Mouse (Mus musculus): ENCODE measurements around the gene Rrp36. TPM values are rescaled to one million over a fixed set of nuclear protein-coding genes. Genes with fewer than 3 reads are reported as not detected.

Rrp36 gene
- polyA plus RNA-seq, 1 experiment from 2014 or later: 35.2 TPM

DNA sequence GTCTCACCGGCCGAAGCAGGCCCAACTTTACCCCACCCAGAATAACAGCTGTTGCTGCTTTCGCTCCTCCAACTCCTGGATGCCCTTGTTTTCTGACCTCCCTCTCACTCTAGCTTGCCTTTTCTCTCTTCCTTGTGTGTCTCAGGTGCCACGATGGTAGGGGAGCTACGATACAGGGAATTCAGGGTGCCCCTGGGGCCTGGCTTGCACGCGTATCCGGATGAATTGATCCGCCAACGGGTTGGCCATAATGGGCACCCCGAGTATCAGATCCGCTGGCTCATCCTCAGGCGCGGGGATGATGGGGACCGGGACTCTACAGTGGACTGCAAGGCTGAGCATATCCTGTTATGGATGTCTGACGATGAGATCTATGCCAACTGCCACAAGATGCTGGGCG, 22.9 kb downstream of the Rrp36 start:
- Histone ChIP-seq H3K4me2 (replicated peaks; ENCODE audit: low read depth, low read length) (peak overlapping the region; percentile 92), H3K27ac (ENCODE audit: low read length) (peak overlapping the region; percentile 94), H3K27me3 (replicated peaks; ENCODE audit: insufficient read depth, low read length) (no peaks in the 10 kb centered on the region), H3K9ac (replicated peaks; ENCODE audit: low read depth) (peak overlapping the region; percentile 78), H3K9me3 (ENCODE audit: low read length) (no peaks in the 10 kb centered on the region), H3K4me3 (ENCODE audit: low read depth, low read length) (peak overlapping the region; percentile 67), H3K4me1 (ENCODE audit: insufficient read depth, low read depth, low read length) (peaks cover 23% of the 10 kb centered on the region), H3K36me3 (ENCODE audit: insufficient read depth, low read length) (peaks cover 11% of the 10 kb centered on the region; the same call in 1 of the 2 replicates)
- ATAC-seq (no peak), DNase-seq (ENCODE audit: low spot score) (no peak)
- 61% methylated on average over 17 of the region's 17 CpGs for WGBS
- TF ChIP-seq CTCF (IDR thresholded peaks at IDR 0.05) (no peak), EP300 (IDR thresholded peaks at IDR 0.05) (no peak)

DNA sequence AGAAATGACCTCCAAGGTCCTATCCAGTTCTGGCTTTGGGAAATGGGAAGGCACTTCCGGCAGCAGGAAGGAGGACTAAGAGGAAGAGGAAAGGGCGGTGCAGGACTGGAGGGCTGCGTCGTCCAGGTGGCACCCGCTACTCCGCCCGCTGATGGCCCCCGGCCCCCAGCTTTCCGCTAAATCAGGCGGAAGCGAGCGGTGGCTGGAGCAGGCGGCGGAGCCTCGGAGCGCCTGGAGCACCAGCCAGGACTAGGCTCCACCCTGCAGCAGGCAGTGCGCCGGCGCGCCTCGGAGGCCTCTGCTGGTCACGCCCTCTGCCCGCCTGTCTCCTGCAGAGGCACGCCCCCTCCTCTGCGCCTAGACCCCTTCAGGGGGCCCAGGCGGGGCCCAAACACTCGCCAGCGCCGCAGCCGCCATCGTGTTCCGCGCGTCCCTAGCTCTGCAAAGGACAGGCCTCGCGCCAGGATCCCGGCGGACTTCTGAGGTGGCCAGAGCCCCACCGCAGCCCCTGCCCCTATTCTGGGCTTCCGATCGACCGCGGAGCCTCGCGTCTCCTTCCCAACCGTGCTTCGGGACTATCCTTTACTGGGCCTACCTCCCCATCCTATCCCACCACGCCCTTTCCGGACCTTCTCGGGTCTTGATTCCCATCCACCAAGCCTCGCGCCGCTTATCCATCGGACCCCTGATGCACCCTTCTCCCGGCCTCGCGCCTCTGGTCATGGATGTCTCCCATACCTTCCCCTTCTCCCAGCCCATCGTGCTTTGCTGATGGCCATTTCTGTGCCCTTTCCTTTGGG, 23.7 kb downstream of the Rrp36 start, which contains the start of gene Cul7:
TSS of gene Cul7 (plus strand) at position 106 of the 800 bp plus-strand sequence.
- Histone ChIP-seq H3K4me2 (replicated peaks; ENCODE audit: low read depth, low read length) (peak within 1 kb of the TSS; percentile 92), H3K4me1 (ENCODE audit: insufficient read depth, low read depth, low read length) (peaks cover 23% of the 10 kb centered on the region), H3K9me3 (ENCODE audit: low read length) (no peaks in the 10 kb centered on the region), H3K27me3 (replicated peaks; ENCODE audit: insufficient read depth, low read length) (no peaks in the 10 kb centered on the region), H3K27ac (ENCODE audit: low read length) (peak within 1 kb of the TSS; percentile 94), H3K36me3 (ENCODE audit: insufficient read depth, low read length) (0 out of 2 replicates have a peak, but pooled peaks cover 3% of the 10 kb centered on the region), H3K9ac (replicated peaks; ENCODE audit: low read depth) (peak within 1 kb of the TSS; percentile 78), H3K4me3 (ENCODE audit: low read depth, low read length) (peak within 1 kb of the TSS; percentile 67)
- ATAC-seq: peak; percentile 90
- DNase-seq (ENCODE audit: low spot score): peak; percentile 99
- TF ChIP-seq EP300 (IDR thresholded peaks at IDR 0.05) (peak; percentile 80), CTCF (IDR thresholded peaks at IDR 0.05) (peak; percentile 22)
- under 1% methylated on average over 55 of the region's 58 CpGs for WGBS

DNA sequence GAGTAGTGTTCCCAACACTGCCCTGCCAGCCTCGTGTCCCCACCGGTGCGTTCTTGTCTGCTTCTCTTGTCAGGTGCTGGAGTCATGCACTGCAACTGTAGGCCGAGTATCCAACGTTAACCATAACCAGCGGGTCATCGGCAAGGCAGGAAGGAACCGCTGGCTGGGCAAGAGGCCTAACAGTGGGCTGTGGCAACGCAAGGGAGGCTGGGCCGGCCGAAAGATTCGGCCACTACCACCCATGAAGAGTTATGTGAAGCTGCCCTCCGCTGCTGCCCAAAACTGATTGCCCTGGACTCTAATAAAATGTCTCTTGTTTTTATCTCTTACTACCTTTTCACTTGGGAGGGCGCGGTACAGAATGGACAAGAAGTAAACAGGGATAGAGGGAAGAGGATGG, 24.3 kb downstream of the Rrp36 start:
- 21% methylated on average over 15 of the region's 15 CpGs for WGBS
- Histone ChIP-seq H3K9me3 (ENCODE audit: low read length) (no peaks in the 10 kb centered on the region), H3K4me1 (ENCODE audit: insufficient read depth, low read depth, low read length) (peaks cover 24% of the 10 kb centered on the region), H3K4me2 (replicated peaks; ENCODE audit: low read depth, low read length) (peak overlapping the region; percentile 92), H3K27ac (ENCODE audit: low read length) (peak overlapping the region; percentile 94), H3K36me3 (ENCODE audit: insufficient read depth, low read length) (0 out of 2 replicates have a peak, but pooled peaks cover 3% of the 10 kb centered on the region), H3K9ac (replicated peaks; ENCODE audit: low read depth) (0 out of 2 replicates have a peak overlapping the region, but pooled peaks have one; percentile 8), H3K4me3 (ENCODE audit: low read depth, low read length) (peak overlapping the region; percentile 67), H3K27me3 (replicated peaks; ENCODE audit: insufficient read depth, low read length) (no peaks in the 10 kb centered on the region)
- DNase-seq (ENCODE audit: low spot score): no peak
- ATAC-seq: no peak
- TF ChIP-seq EP300 (IDR thresholded peaks at IDR 0.05) (no peak), CTCF (IDR thresholded peaks at IDR 0.05) (no peak)

DNA sequence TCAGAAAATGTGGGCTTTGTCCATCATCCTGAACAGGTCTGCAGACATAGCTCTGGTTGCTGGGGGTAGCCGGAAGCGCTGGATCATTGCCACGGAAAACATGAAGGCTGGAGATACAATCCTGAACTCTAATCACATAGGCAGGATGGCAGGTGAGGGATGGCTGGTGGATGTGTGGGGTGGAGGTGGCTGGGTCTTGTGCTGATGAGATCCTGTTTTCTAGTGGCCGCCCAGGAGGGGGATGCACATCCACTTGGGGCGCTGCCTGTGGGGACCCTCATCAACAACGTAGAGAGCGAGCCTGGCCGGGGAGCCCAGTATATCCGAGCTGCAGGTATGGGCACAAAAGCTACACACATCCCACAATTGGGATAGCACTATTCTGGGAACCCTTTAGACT, 25.7 kb downstream of the Rrp36 start:
- ATAC-seq: no peak
- 79% methylated on average over 9 of the region's 9 CpGs for WGBS
- H3K9ac ChIP-seq (replicated peaks; ENCODE audit: low read depth): no peak overlapping the region
- no peak for TF ChIP-seq EP300 (IDR thresholded peaks at IDR 0.05)
- no peak for TF ChIP-seq CTCF (IDR thresholded peaks at IDR 0.05)
- no peaks in the 10 kb centered on the region for H3K27me3 ChIP-seq (replicated peaks; ENCODE audit: insufficient read depth, low read length)
- H3K4me3 ChIP-seq (ENCODE audit: low read depth, low read length): no peak overlapping the region
- DNase-seq (ENCODE audit: low spot score): no peak
- peaks cover 32% of the 10 kb centered on the region for H3K4me1 ChIP-seq (ENCODE audit: insufficient read depth, low read depth, low read length)
- H3K9me3 ChIP-seq (ENCODE audit: low read length): no peaks in the 10 kb centered on the region
- no peak overlapping the region for H3K4me2 ChIP-seq (replicated peaks; ENCODE audit: low read depth, low read length)
- H3K27ac ChIP-seq (ENCODE audit: low read length): no peak overlapping the region
- no peaks in the 10 kb centered on the region for H3K36me3 ChIP-seq (ENCODE audit: insufficient read depth, low read length)

DNA sequence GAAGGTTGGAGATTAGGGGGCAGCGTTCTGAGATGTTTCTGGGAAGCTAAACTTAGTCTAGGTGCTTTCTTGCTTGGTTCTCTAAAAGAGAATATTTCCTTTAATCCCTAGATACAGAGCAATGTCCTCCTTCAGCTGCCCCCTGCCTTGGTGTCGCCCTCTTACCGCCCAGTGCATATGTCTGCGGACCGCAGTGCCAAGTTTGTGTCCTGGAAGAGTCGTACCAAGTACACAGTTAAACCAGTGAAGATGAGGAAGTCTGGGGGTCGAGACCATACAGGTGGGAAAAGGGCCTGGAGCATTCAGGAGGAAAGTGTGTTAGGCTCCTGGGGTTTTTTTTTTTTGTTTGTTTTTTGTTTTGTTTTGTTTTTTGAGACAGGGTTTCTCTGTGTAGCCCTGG, 26.9 kb downstream of the Rrp36 start:
- H3K27me3 ChIP-seq (replicated peaks; ENCODE audit: insufficient read depth, low read length): no peaks in the 10 kb centered on the region
- H3K4me3 ChIP-seq (ENCODE audit: low read depth, low read length): no peak overlapping the region
- peaks cover 32% of the 10 kb centered on the region for H3K4me1 ChIP-seq (ENCODE audit: insufficient read depth, low read depth, low read length)
- H3K4me2 ChIP-seq (replicated peaks; ENCODE audit: low read depth, low read length): no peak overlapping the region
- 85% methylated on average over 7 of the region's 7 CpGs for WGBS
- 0 out of 2 replicates have a peak, but pooled peaks cover 1% of the 10 kb centered on the region for H3K36me3 ChIP-seq (ENCODE audit: insufficient read depth, low read length)
- TF ChIP-seq CTCF (IDR thresholded peaks at IDR 0.05): no peak
- TF ChIP-seq EP300 (IDR thresholded peaks at IDR 0.05): no peak
- no peak overlapping the region for H3K27ac ChIP-seq (ENCODE audit: low read length)
- H3K9ac ChIP-seq (replicated peaks; ENCODE audit: low read depth): no peak overlapping the region
- DNase-seq (ENCODE audit: low spot score) (no peak), ATAC-seq (no peak)
- no peaks in the 10 kb centered on the region for H3K9me3 ChIP-seq (ENCODE audit: low read length)

DNA sequence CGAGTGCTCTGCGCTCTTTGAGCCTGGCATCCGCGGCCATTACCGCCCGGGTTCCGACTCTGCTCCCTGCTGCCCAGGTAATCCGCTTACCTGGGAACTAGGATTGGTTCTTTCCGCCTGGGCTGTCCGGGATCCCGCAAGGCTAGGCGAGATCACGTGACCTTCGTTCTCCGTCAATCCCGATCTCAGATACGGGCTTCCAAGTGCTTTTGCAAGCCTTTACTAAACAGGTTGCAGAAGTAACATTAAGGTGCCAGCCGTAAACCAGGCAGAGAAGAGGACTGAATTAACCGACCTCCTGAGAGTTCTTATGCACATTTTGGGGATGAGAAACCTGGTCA, 27.9 kb downstream of the Rrp36 start:
- TF ChIP-seq CTCF (IDR thresholded peaks at IDR 0.05) (no peak), EP300 (IDR thresholded peaks at IDR 0.05) (no peak)
- Histone ChIP-seq H3K27me3 (replicated peaks; ENCODE audit: insufficient read depth, low read length) (no peaks in the 10 kb centered on the region), H3K27ac (ENCODE audit: low read length) (peak overlapping the region; percentile 84), H3K4me1 (ENCODE audit: insufficient read depth, low read depth, low read length) (peaks cover 25% of the 10 kb centered on the region), H3K36me3 (ENCODE audit: insufficient read depth, low read length) (0 out of 2 replicates have a peak, but pooled peaks cover 5% of the 10 kb centered on the region), H3K4me2 (replicated peaks; ENCODE audit: low read depth, low read length) (peak overlapping the region; percentile 71), H3K9ac (replicated peaks; ENCODE audit: low read depth) (peak overlapping the region; percentile 70), H3K4me3 (ENCODE audit: low read depth, low read length) (peak overlapping the region; percentile 83), H3K9me3 (ENCODE audit: low read length) (no peaks in the 10 kb centered on the region)
- WGBS: 1% methylated on average over 19 of the region's 19 CpGs
- DNase-seq (ENCODE audit: low spot score) (no peak), ATAC-seq (peak; percentile 3)

Measured in lung, postnatal 0 days (tissue).